Mouse (Mus musculus): ENCODE measurements around the gene Id2.
A peak's percentile ranks its signal among the peaks of the same experiment; 100 is the strongest.

Id2 gene

DNA sequence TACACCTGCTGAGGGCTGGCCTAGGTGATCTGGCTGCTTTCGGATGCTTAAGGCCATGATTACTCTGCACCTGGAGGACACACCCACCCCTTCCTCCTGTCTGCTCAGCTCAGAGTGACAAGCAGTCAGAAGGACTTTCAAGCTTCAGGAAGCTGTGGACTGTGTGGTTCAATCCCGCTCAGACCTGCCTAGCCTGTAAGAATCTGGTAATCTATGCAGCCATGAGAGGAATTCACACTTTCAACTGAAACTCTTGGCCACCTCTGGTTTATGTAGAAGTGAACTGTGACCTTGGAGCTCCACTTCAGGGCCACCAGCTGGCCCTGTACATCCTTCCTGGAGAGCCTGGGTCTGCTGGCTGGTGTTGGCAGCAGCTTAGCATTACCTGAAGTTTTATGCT lies 11.9 kb upstream of the Id2 start:
- DNase-seq (ENCODE audit: low spot score in 2 of 2), result no peak

- DNase-seq (ENCODE audit: low spot score in 2 of 2), result no peak
These were observed 7.6 kb upstream of the Id2 start for GRCm38 (mm10) chr12:25104541-25104940.

DNA sequence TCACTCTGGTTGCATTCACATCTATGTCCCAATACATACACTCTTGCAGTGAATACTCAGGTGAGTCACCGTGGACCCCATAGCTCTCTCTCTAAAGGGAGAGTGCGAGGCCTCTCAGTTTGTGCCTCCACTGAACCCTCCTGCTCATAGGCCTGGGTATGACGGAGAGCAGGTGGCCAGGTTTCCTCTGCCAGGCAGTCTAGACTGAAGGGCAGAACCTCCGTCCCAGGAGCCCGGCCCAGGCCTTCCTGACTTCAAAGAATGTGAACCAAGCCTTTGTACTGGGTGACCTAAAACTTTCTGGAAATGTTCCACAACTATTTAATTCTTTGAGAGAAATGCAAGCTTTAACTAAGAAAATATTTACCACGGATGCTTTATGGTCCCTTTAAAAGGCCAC lies 7.0 kb upstream of the Id2 start:
- no peak for DNase-seq (ENCODE audit: low spot score in 2 of 2)

DNA sequence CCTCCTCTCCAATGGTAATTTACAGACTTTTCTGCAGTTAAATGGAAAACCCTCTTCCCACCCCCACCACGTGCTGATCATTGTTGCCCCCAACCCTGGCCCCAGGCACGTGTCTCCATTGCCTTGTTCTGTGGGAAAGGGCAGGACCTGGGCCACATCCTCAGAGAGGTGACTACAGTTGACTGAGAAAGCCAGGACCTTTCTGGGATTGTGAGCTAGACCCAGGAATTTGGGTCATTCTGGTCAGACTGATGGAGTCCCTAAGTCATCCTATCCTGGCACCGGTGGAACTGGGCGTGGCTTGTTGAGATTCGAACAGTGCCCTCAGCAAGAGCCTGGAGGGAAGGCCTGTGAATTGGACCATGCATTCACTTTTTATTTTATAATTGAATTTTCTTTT lies 4.4 kb upstream of the Id2 start:
- no peak for DNase-seq (ENCODE audit: low spot score in 2 of 2)

GRCm38 (mm10) chr12:25100411-25101217 lies 3.7 kb upstream of the Id2 start:
- DNase-seq (ENCODE audit: low spot score in 2 of 2), result no peak

- DNase-seq (ENCODE audit: low spot score in 2 of 2), result no peak
These were observed 2.8 kb upstream of the Id2 start for GRCm38 (mm10) chr12:25099563-25100408.

- DNase-seq (ENCODE audit: low spot score in 2 of 2), result no peak
These were observed 2.3 kb upstream of the Id2 start for GRCm38 (mm10) chr12:25099313-25099562.

GRCm38 (mm10) chr12:25098561-25099312 lies 1.8 kb upstream of the Id2 start:
- DNase-seq (ENCODE audit: low spot score in 2 of 2), result peak; percentile 39 to 59

- no peak for DNase-seq (ENCODE audit: low spot score in 2 of 2)
These were observed 1.2 kb upstream of the Id2 start for GRCm38 (mm10) chr12:25098161-25098550.

- DNase-seq (ENCODE audit: low spot score in 2 of 2), result no peak
These were observed 545 bp upstream of the Id2 start for GRCm38 (mm10) chr12:25097210-25098160.

- no peak for DNase-seq (ENCODE audit: low spot score in 2 of 2)
These were observed 294 bp downstream of the Id2 start for GRCm38 (mm10) chr12:25096640-25097051.

DNA sequence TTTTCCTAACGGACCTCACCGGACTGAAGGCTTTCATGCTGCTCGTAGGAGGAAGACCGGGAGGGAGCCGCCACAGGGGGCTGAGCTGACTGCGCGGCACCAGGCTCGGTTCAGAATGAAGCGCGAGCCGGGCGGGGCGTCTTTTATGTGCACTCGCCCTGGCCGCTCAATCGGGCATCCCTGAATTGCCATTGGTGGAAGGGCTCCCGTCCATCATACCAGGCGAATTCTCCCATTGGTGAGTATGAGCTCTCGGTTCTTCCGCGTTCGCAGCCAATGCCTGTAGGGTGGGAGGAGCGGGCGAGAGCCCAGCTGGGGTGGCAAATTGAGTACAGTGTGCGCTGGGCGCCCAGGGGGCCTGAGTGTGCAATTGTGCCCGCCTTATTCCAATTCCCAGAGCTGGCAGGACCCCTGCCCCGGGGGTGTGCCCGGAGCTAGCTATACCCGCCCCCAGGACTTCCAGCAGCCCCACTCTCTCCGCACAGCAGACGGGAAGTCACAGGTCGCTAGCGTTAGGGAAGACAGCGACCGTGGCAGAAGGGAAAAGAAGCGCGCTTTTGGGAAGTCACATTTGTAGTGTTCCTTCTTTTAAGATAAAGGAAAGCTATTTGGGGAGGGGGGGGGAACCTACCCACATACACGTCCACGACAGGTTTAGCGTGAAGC lies 833 bp downstream of the Id2 start:
- DNase-seq (ENCODE audit: low spot score in 2 of 2), result peak; percentile 81 to 84

DNA sequence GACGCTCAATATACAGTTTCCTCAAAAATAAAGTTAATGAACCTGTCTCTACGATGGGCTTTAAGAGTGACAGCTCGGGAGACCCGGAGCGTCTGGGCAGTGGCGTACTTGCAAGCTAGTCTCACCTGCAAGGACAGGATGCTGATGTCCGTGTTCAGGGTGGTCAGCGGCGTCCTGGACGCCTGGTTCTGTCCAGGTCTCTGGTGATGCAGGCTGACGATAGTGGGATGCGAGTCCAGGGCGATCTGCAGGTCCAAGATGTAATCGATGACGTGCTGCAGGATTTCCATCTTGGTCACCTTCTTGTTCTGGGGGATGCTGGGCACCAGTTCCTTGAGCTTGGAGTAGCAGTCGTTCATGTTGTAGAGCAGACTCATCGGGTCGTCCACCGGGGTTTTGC lies 1.4 kb downstream of the Id2 start:
- DNase-seq (ENCODE audit: low spot score in 2 of 2), result no peak

- DNase-seq (ENCODE audit: low spot score in 2 of 2), result no peak
These were observed 2.1 kb downstream of the Id2 start for GRCm38 (mm10) chr12:25094621-25095521.

- DNase-seq (ENCODE audit: low spot score in 2 of 2), result no peak
These were observed 3.6 kb downstream of the Id2 start for GRCm38 (mm10) chr12:25093241-25093774.

GRCm38 (mm10) chr12:25092751-25093211 lies 4.2 kb downstream of the Id2 start:
- no peak for DNase-seq (ENCODE audit: low spot score in 2 of 2)

DNA sequence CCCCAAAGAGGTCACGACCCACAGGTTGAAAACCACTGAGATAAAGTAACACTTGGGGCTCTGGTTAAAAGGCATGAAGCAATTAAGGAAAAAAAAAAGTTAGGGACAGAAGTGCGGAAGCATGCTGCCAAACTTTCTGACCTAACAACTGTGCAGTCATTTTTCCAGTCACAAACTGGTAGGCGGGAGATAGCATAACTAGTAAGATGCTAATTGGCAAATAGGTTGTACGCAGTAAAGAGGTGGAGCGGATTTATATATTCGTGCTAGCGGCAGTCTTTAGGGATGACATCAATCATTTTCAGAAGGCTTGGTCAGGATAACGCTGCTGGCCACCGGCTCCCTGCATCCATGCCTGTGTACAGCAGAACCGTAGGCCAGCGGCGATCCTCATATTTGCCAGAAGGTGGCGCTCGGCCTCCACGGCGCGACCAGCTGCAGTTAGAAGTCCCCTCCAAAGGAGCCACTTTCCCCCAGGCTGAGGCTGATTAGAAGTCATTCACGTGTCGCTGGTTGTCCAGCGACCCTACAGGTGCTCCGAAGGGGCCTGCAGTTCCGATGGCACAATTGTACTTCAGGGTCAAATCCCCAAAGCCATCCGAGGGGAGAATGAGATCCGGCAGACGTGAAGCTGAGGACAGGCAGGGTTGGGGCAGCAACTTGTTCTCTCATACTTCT lies 4.8 kb downstream of the Id2 start:
- DNase-seq (ENCODE audit: low spot score in 2 of 2), result peak; percentile 63 to 77

DNA sequence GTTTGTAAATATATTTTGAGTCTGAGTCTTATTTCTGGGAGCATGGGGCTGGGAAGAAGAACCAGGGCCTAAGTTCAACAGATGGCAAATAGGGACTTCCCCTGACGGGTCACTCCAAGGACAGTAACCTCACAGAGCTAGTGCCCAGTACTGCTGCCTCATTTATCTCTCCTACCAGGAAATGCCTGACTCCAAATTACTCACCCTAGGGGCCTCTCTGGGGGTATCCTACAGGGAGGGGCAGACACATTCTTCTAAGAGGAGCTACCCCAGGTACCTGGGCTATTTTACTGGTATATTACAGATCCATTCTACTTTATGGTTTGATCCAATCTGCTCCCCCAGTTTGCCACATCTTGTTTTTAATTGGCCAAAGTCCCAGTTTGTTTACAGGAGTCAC lies 7.5 kb downstream of the Id2 start:
- DNase-seq (ENCODE audit: low spot score in 2 of 2), result no peak

DNA sequence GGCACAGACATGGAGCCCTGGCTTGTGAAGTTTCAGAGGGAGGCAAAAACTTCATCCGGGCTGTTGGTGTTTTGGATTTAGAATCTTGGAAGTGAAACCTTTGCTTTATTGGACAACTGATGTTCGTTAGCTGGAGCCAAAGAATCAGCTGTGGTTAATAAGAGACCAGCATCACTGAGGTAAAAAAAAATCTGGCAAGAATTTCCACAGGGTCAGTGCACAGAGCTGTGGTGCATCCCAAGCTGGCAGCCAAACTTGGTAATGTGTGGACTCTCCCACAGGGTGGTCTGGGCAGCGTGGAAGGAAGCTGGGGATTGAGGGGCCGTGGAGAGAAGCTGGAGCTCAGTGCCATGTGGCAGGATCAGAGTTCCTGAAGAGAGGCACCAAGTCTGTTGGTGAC lies 10.0 kb downstream of the Id2 start:
- no peak for DNase-seq (ENCODE audit: low spot score in 2 of 2)
